Mouse (Mus musculus) ES-E14 (cell line): ENCODE measurements around the gene Daxx. TPM values are rescaled to one million over a fixed set of nuclear protein-coding genes. Genes with fewer than 3 reads are reported as not detected.

Source experiments
- DNase-seq: peaks from one replicate; pipeline ENCODE4 v3.0.0-alpha.2; 2013; ENCODE audit warnings: low read depth, low spot score
- H3K27ac ChIP-seq: 2 replicates; pipeline ENCODE4 v1.5.1; 2012; ENCODE audit warnings: low read depth, mild to moderate bottlenecking, low read length, moderate library complexity, mixed read lengths; ENCODE audit not compliant: poor library complexity, insufficient read depth, severe bottlenecking
- H3K36me3 ChIP-seq: 2 replicates; pipeline ENCODE4 v1.6.1; 2012; ENCODE audit warnings: mild to moderate bottlenecking, low read length, moderate library complexity, mixed read lengths; ENCODE audit not compliant: control insufficient read depth, poor library complexity, insufficient read depth, severe bottlenecking
- H3K4me1 ChIP-seq, 2 experiments: fragments of 150-350 bp in 1 of 2; sonication (generic) in 1 of 2; 2 replicates each; pipeline ENCODE4 v1.6.1; 2012; ENCODE audit warnings: low read length in 2 of 2, mild to moderate bottlenecking in 1 of 2, mixed read lengths in 1 of 2; ENCODE audit not compliant: control insufficient read depth in 2 of 2, insufficient read depth in 2 of 2, poor library complexity in 1 of 2
- H3K4me3 ChIP-seq, 2 experiments: fragments of 150-350 bp in 1 of 2; sonication (generic) in 1 of 2; 2 replicates each; pipeline ENCODE4 v1.5.1; 2012; ENCODE audit warnings: low read length in 2 of 2, low read depth in 1 of 2, mild to moderate bottlenecking in 1 of 2, mixed read lengths in 1 of 2; ENCODE audit not compliant: insufficient read depth in 1 of 2, poor library complexity in 1 of 2, severe bottlenecking in 1 of 2
- H3K9ac ChIP-seq: 2 replicates; pipeline ENCODE4 v1.6.1; 2012; ENCODE audit warnings: low read depth, mild to moderate bottlenecking, low read length, mixed read lengths; ENCODE audit not compliant: poor library complexity, insufficient read depth, severe bottlenecking
- H3K9me3 ChIP-seq: fragments of 150-350 bp; sonication (generic); 2 replicates; pipeline ENCODE4 v1.6.1; 2012; ENCODE audit warnings: low read depth, mild to moderate bottlenecking, low read length; ENCODE audit not compliant: control insufficient read depth, insufficient read depth
- CHD2 ChIP-seq: IDR thresholded peaks from 2 replicates; pipeline ENCODE4 v1.6.1; 2014; ENCODE audit warnings: mild to moderate bottlenecking, low read depth, low read length, inconsistent platforms
- HCFC1 ChIP-seq: IDR thresholded peaks from 2 replicates; pipeline ENCODE4 v1.6.1; 2012; ENCODE audit warnings: low read length, inconsistent platforms, borderline replicate concordance; ENCODE audit not compliant: insufficient read depth
- MAFK ChIP-seq: IDR thresholded peaks from 2 replicates; pipeline ENCODE4 v1.6.1; 2014; ENCODE audit warnings: mild to moderate bottlenecking, low read depth, low read length, inconsistent platforms; ENCODE audit not compliant: insufficient read depth
- ZC3H11A ChIP-seq: IDR thresholded peaks from 2 replicates; pipeline ENCODE4 v1.6.1; 2012; ENCODE audit warnings: low read depth, mild to moderate bottlenecking, inconsistent platforms, low read length, borderline replicate concordance
- ZNF384 ChIP-seq: IDR thresholded peaks from 2 replicates; pipeline ENCODE4 v1.6.1; 2012; ENCODE audit warnings: low read depth, low read length, inconsistent platforms
- in situ Hi-C, 2 experiments: fragments of 600-800 bp; cut with MboI; formaldehyde crosslinking; loops; one replicate each; pipeline ENCODE4 v1.15.1; 2025; ENCODE audit warnings: low sequenced_read_pairs in 2 of 2, inconsistent platforms in 1 of 2; ENCODE audit not compliant: unreplicated experiment in 2 of 2
- total RNA-seq: library from RNA; depleted of rRNA; stranded (reverse); fragments of 300-350 nt; gene quantifications from 2 replicates; pipeline ENCODE4 v1.2.3, GENCODE M21; 2012

Gene Daxx
- total RNA-seq, 1 experiment, result 73.7 TPM

DNA sequence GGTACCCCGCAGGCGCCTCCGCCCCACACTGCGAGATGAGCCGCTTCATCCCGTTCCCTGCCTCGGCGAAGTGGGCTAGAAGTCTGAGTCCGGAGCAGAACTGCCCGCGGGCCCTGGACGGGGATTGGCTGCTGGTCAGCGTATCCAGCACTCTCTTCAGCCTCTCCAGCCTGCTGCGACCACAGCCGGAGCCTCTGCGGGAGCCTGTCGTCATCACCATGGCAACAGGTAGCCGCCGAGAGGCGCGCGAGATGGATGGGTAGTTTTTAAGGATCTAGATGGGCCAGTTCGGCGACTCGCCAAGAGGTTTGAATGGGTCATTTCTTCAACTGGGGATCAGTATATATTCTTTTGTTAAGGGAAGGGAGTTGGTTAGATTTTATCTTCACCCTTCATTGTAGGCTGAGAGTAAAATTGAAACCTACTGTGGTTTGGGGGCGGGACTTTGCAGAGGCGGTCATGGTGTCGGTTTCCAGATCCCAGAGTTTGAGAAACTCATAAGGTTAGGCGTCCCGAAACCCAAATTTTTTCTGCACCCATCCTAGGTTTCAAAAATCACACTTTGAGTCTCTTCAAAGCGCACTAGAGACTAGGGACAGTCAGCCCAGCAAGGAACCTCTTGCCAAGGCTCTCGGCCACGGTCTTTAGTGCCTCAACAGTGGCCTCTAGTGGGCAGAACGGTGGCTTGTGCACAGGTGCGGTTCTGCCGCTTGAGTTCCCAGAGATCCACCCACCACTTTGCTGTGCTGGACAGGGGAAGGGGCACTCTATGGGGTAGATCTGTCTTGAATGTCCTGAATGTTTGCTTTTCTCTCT, 11.3 kb downstream of the Daxx start:
- DNase-seq, result peak; percentile 83
- Histone ChIP-seq H3K9ac (peak overlapping the region; percentile 60), H3K4me1 (peaks cover 0 to 28% of the 10 kb centered on the region in 2 experiments; a peak in 2 of 4 replicates), H3K36me3 (peaks cover 10% of the 10 kb centered on the region; the same call in 1 of the 2 replicates), H3K4me3 (peak overlapping the region; percentile 63 to 64), H3K9me3 (no peaks in the 10 kb centered on the region), H3K27ac (no peak overlapping the region)
- TF ChIP-seq HCFC1, result 0 out of 2 replicates have a peak, but pooled peaks have one; percentile 40
- no peak for TF ChIP-seq ZC3H11A
- in situ Hi-C loops, result no loop called here

DNA sequence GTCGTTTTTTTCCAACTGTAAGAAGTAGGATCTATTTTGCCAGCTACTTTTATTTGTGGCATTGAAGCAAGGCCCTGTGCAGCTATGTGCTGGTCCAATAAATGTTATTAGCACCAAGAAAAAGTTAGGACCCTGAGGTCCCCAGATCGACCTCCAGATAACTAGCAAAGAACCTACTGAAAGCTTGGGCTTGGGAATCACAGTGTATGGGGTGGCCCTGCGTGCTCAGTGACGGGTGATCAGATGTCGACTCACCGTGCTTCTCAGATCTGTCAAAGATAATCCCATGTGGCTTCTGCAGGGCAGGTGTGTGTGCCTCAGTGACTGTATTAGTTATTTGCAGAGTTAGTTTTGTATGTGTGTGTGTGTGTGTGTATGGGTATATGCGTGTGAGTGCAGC, 12.1 kb downstream of the Daxx start:
- H3K9me3 ChIP-seq, result no peaks in the 10 kb centered on the region
- TF ChIP-seq CHD2 (no peak), MAFK (no peak)
- no peak overlapping the region for H3K27ac ChIP-seq
- H3K4me3 ChIP-seq, result no peak overlapping the region
- no peak for DNase-seq
- in situ Hi-C loops, result no loop called here
- no peak overlapping the region for H3K9ac ChIP-seq
- H3K4me1 ChIP-seq, result peaks cover 0 to 34% of the 10 kb centered on the region in 2 experiments; a peak in 2 of 4 replicates
- H3K36me3 ChIP-seq, result peaks cover 15% of the 10 kb centered on the region; the same call in 1 of the 2 replicates

DNA sequence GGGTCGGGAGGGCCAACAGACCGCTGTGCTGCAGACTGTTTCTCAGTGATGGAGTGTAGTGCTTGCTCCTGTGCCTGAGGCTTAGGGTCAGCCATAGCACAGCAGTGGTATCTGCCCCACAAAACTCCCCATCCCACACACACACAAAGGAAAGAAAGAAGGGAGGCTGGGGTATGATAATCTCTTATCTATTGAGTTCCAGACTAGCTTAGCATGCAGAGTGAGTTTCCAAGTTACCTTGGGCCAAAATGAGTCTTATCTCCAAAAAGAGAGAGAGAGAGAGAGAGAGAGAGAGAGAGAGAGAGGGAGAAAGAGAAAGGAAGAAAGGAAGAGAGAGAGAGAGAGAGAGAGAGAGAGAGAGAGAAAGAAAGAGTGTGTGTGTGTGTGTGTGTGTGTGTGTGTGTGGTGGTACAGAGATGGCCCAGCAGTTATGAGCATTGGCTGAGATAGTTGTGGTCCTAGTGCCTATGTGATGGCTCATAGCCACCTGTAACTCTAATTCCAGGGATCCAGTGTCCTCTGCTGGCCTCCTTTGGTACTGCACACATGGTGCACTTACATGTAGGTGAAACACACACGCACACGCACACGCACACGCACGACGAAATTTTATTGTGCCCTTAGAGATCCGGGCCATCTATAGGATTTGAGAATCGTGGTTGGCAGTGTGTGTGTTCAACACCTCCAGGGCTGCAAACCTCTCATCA, 15.5 kb downstream of the Daxx start:
- Histone ChIP-seq H3K27ac (no peak overlapping the region), H3K36me3 (peaks cover 9% of the 10 kb centered on the region; the same call in 1 of the 2 replicates), H3K9ac (no peak overlapping the region; the same call in 1 of the 2 replicates), H3K9me3 (no peaks in the 10 kb centered on the region), H3K4me1 (peaks cover 0 to 13% of the 10 kb centered on the region in 2 experiments; a peak in 1 of 4 replicates), H3K4me3 (peak overlapping the region in 1 of 2 experiments; percentile 28; a peak in 2 of 4 replicates)
- DNase-seq, result no peak
- in situ Hi-C loops, result no loop called here
- no peak for TF ChIP-seq ZNF384
- TF ChIP-seq ZC3H11A, result peak; percentile 33; the same call in 1 of the 2 replicates
- TF ChIP-seq MAFK, result no peak
- no peak for TF ChIP-seq CHD2
- TF ChIP-seq HCFC1, result no peak

DNA sequence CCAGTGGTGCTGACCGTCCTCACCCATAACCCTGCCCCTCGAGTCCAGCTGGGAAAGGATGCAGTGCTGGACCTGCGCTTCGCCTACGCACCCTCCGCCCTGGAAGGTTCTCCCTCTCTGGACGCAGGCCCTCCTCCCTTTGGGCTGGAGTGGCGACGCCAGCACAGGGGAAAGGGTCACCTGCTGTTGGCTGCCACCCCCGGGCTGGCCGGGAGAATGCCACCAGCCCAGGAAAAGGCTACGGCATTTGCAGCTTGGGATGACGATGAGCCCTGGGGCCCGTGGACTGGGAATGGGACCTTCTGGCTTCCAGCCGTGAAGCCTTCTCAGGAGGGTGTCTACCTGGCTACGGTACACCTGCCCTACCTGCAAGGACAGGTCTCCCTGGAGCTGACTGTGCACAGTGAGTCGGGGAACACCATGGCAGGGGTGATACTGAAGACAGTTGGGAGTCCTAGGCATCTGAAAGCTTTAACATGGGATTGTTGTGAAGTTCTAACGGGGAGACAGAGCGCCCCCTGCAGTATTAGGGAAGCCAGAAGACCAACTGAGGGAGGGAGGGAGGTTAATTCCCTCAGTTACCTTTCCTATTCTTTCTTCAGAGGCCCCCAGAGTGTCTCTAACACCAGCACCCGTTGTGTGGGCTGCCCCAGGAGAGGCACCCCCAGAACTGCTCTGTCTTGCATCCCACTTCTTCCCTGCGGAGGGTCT, 16.3 kb downstream of the Daxx start:
- Histone ChIP-seq H3K9me3 (no peaks in the 10 kb centered on the region), H3K27ac (no peak overlapping the region), H3K9ac (no peak overlapping the region; the same call in 1 of the 2 replicates), H3K4me3 (peak overlapping the region in 1 of 2 experiments; percentile 28; a peak in 2 of 4 replicates), H3K4me1 (peaks cover 0 to 13% of the 10 kb centered on the region in 2 experiments; a peak in 1 of 4 replicates), H3K36me3 (peaks cover 9% of the 10 kb centered on the region; the same call in 1 of the 2 replicates)
- in situ Hi-C loops, result no loop called here
- no peak for TF ChIP-seq ZNF384
- TF ChIP-seq HCFC1, result no peak
- TF ChIP-seq MAFK, result no peak
- TF ChIP-seq ZC3H11A, result no peak
- TF ChIP-seq CHD2, result no peak
- no peak for DNase-seq
